Mouse (Mus musculus) testis, adult 2 months (tissue): ENCODE results near the gene Igsf9.

Experiments used
- CTCF ChIP-seq: fragments of 200-500 bp; IDR thresholded peaks from 2 replicates; pipeline ENCODE4 v1.5.1; 2012; ENCODE audit warnings: low read depth, mild to moderate bottlenecking, inconsistent platforms, low read length, moderate library complexity; ENCODE audit not compliant: control insufficient read depth, insufficient read depth, insufficient replicate concordance
- POLR2A ChIP-seq: fragments of 200-500 bp; IDR thresholded peaks from 2 replicates; pipeline ENCODE4 v1.6.1; 2012; ENCODE audit warnings: low read depth, mild to moderate bottlenecking, inconsistent platforms, low read length, moderate library complexity; ENCODE audit not compliant: control insufficient read depth

- TF ChIP-seq CTCF (no peak), POLR2A (no peak)
These were observed 51.0 kb downstream of the Igsf9 start for GRCm38 (mm10) chr1:172532551-172532950.
